Mouse (Mus musculus) liver, embryonic 12.5 days (tissue): ENCODE measurements around the gene Ddit4. TPM values are rescaled to one million over a fixed set of nuclear protein-coding genes. Genes with fewer than 3 reads are reported as not detected.
A peak's percentile ranks its signal among the peaks of the same experiment; 100 is the strongest.

ENCODE experiments used
- ATAC-seq: fragments of 200-750 bp; cut with Nextera tagmentation; 2 replicates; pipeline ENCODE4 v1.8.0; 2017; ENCODE audit warnings: moderate number of reproducible peaks, mild to moderate bottlenecking, moderate library complexity
- H3K27ac ChIP-seq: fragments of 300-500 bp; sonication (generic); 2 replicates; pipeline ENCODE4 v1.5.1; 2016; ENCODE audit warnings: mild to moderate bottlenecking
- H3K27me3 ChIP-seq: fragments of 300-500 bp; sonication (generic); replicated peaks from 2 replicates; pipeline ENCODE4 v1.6.1; 2016; ENCODE audit warnings: mild to moderate bottlenecking, moderate library complexity
- H3K36me3 ChIP-seq: fragments of 300-500 bp; sonication (generic); 2 replicates; pipeline ENCODE4 v1.6.1; 2016; ENCODE audit warnings: mild to moderate bottlenecking, moderate library complexity
- H3K4me1 ChIP-seq: fragments of 300-500 bp; sonication (generic); 2 replicates; pipeline ENCODE4 v1.6.1; 2016
- H3K4me2 ChIP-seq: fragments of 300-500 bp; sonication (generic); 2 replicates; pipeline ENCODE4 v1.6.1; 2016; ENCODE audit warnings: mild to moderate bottlenecking, moderate library complexity
- H3K4me3 ChIP-seq: fragments of 300-500 bp; sonication (generic); 2 replicates; pipeline ENCODE4 v1.5.1; 2016; ENCODE audit warnings: mild to moderate bottlenecking, moderate library complexity
- H3K9ac ChIP-seq: fragments of 300-500 bp; sonication (generic); 2 replicates; pipeline ENCODE4 v1.6.1; 2016; ENCODE audit warnings: mild to moderate bottlenecking, moderate library complexity
- H3K9me3 ChIP-seq: fragments of 300-500 bp; sonication (generic); replicated peaks from 2 replicates; pipeline ENCODE4 v1.6.1; 2016; ENCODE audit warnings: mild to moderate bottlenecking, moderate library complexity
- WGBS: fragments of 180-500 bp; shearing (Covaris S2); methylation state at CpG from one replicate; pipeline ENCODE4 v1.1.7; 2016; ENCODE audit not compliant: insufficient replicate concordance; 5-methylcytosine and 5-hydroxymethylcytosine counted together
- polyA plus RNA-seq: library from polyadenylated mRNA; unstranded; fragments of >200 nt; fragmentation: Nextera tagmentation; extraction: Ambion mirVana; gene quantifications from 2 replicates; pipeline ENCODE4 v1.2.1, GENCODE M21; 2016

Ddit4 gene
- polyA plus RNA-seq, 1 experiment from 2014 or later: 5.4 TPM

DNA sequence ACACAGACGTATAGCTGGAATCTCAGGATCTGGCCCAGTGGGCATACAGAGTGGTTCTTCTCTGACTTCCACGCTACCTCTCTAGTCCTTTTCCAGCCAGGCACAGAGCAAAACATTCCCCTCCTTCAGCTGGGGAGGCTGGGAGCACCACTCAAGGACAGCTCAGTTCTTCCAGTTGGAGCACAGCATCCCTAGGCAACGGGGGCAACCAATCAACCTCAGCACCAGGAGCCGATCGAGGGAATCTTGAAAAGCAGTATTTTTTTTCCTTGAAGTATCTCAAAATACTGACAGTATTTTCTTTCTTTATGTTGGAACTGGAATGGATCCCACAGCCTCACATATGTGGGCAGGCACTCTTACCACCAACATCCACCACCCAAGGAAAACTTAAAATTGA, 5.0 kb upstream of the Ddit4 start:
- WGBS: 57% methylated on average over 5 of the region's 5 CpGs
- ATAC-seq: no peak
- Histone ChIP-seq H3K4me1 (peaks cover 19% of the 10 kb centered on the region), H3K9me3 (no peaks in the 10 kb centered on the region), H3K9ac (no peak overlapping the region), H3K27ac (no peak overlapping the region), H3K27me3 (peaks cover 58% of the 10 kb centered on the region), H3K4me2 (no peak overlapping the region), H3K4me3 (no peak overlapping the region), H3K36me3 (no peaks in the 10 kb centered on the region)

DNA sequence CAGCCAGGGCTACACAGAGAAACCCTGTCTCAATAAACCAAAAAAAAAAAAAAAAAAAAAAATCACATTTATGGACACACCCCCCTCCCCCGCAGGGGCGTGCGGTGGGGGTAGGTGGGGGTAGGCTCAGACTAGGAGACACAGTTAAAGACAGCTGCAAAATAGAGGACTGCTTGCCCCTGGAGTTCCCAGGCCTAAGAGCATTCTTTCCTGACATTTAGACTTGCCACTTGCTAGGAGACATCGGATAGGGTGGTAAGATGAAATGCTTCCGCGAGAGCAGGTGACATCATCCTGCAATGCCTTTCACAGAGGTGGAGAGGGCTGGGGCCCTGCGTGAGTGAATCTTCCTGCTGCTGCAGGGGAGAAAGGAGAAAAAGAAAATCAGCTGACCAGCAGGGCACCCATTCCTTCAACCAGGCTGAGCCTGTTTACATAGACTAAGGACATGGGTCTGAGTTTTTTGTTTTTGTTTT, 2.0 kb upstream of the Ddit4 start:
- Histone ChIP-seq H3K4me2 (no peak overlapping the region), H3K4me3 (no peak overlapping the region), H3K27ac (no peak overlapping the region), H3K27me3 (peaks cover 76% of the 10 kb centered on the region), H3K36me3 (no peaks in the 10 kb centered on the region; the same call in 1 of the 2 replicates), H3K9me3 (no peaks in the 10 kb centered on the region), H3K9ac (no peak overlapping the region), H3K4me1 (peaks cover 39% of the 10 kb centered on the region)
- WGBS: 31% methylated on average over 7 of the region's 7 CpGs
- no peak for ATAC-seq

DNA sequence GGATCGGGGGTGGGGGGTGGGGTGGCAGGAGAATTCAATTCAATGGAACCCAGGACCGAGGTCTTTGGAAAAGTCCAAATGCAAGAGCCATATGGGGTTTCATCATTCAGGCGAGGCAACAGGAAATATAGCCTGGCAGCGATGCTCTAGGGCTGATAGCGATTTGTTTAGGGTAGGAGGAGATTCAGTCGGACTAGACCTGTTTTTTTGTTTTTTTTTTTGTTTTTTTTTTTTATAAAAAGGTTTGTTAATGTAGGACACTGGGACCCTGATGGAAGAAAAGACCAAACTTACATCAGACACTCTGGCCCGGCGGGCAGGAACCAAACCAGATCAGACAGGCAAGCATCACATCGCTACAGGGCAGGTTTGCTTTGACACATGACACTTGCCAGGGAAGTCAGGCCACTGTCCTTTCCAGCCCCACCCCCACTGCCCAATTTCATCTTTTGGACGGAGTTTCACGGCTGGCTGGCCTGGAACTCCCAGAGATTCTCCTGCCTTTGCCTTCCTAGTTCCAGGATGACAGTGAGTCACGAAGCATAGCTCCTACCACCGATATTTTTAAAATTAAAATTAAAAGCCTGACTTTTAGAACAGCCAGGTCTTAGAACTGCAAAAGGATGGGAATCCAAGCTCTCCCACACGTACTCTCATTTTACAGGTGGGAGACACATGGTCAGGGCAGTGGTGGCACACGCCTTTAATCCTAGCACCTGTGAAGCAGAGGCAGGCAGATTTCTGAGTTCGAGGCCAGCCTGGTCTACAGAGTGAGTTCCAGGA, 1.3 kb upstream of the Ddit4 start:
- H3K4me3 ChIP-seq: peak overlapping the region; percentile 66
- peaks cover 39% of the 10 kb centered on the region for H3K4me1 ChIP-seq
- no peak overlapping the region for H3K27ac ChIP-seq
- 25% methylated on average over 16 of the region's 16 CpGs for WGBS
- no peaks in the 10 kb centered on the region for H3K9me3 ChIP-seq
- no peaks in the 10 kb centered on the region; the same call in 1 of the 2 replicates for H3K36me3 ChIP-seq
- H3K4me2 ChIP-seq: peak overlapping the region; percentile 95
- ATAC-seq: no peak
- H3K9ac ChIP-seq: peak overlapping the region; percentile 70
- H3K27me3 ChIP-seq: peaks cover 69% of the 10 kb centered on the region

GRCm38 (mm10) chr10:59952152-59952780, 632 bp upstream of the Ddit4 start:
- H3K4me1 ChIP-seq: peaks cover 39% of the 10 kb centered on the region
- no peaks in the 10 kb centered on the region; the same call in 1 of the 2 replicates for H3K36me3 ChIP-seq
- peak overlapping the region; percentile 66 for H3K4me3 ChIP-seq
- peak overlapping the region; percentile 70 for H3K9ac ChIP-seq
- H3K27ac ChIP-seq: peak overlapping the region; percentile 50
- ATAC-seq: peak; percentile 41
- peak overlapping the region; percentile 95 for H3K4me2 ChIP-seq
- WGBS: under 1% methylated on average over 31 of the region's 31 CpGs
- H3K9me3 ChIP-seq: no peaks in the 10 kb centered on the region
- peaks cover 62% of the 10 kb centered on the region for H3K27me3 ChIP-seq

- no peaks in the 10 kb centered on the region for H3K9me3 ChIP-seq
- H3K4me2 ChIP-seq: peak overlapping the region; percentile 95
- H3K4me3 ChIP-seq: peak overlapping the region; percentile 66
- H3K27ac ChIP-seq: no peak overlapping the region
- H3K27me3 ChIP-seq: peaks cover 52% of the 10 kb centered on the region
- no peaks in the 10 kb centered on the region; the same call in 1 of the 2 replicates for H3K36me3 ChIP-seq
- ATAC-seq: no peak
- H3K4me1 ChIP-seq: peaks cover 39% of the 10 kb centered on the region
- H3K9ac ChIP-seq: peak overlapping the region; percentile 78
- 3% methylated on average over 23 of the region's 23 CpGs for WGBS
These were observed 880 bp downstream of the Ddit4 start for GRCm38 (mm10) chr10:59950716-59951191.

- Histone ChIP-seq H3K36me3 (no peaks in the 10 kb centered on the region; the same call in 1 of the 2 replicates), H3K27ac (no peak overlapping the region), H3K4me3 (peak overlapping the region; percentile 66), H3K4me2 (peak overlapping the region; percentile 95), H3K4me1 (peaks cover 39% of the 10 kb centered on the region), H3K27me3 (peaks cover 45% of the 10 kb centered on the region), H3K9me3 (no peaks in the 10 kb centered on the region), H3K9ac (0 out of 2 replicates have a peak overlapping the region, but pooled peaks have one; percentile 78)
- no peak for ATAC-seq
- WGBS: 59% methylated on average over 15 of the region's 15 CpGs
These were observed 1.6 kb downstream of the Ddit4 start for GRCm38 (mm10) chr10:59949783-59950605.

DNA sequence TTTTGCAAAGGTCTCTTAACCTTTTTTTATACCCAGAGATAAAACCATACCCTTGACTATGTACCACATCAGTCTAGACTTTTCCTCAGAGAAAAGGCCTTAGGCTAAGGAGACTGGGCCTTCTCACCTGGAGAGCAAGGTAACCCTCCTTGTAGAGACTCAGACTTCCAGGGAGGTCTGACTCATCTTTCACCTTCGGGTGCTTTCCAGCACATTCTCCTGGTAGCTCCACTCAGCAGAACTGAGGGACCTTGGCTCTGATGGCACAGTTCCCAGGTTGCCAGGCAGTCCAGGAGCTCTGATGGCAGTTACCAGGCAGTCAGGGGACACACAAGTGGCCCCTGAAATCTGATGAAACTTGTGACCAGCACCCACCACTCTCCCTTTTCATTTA, 2.4 kb downstream of the Ddit4 start:
- WGBS: 73% methylated on average over 1 of the region's 1 CpGs
- no peaks in the 10 kb centered on the region; the same call in 1 of the 2 replicates for H3K36me3 ChIP-seq
- no peaks in the 10 kb centered on the region for H3K9me3 ChIP-seq
- H3K27ac ChIP-seq: no peak overlapping the region
- peaks cover 39% of the 10 kb centered on the region for H3K27me3 ChIP-seq
- ATAC-seq: no peak
- no peak overlapping the region for H3K9ac ChIP-seq
- no peak overlapping the region for H3K4me3 ChIP-seq
- H3K4me2 ChIP-seq: no peak overlapping the region
- peaks cover 39% of the 10 kb centered on the region for H3K4me1 ChIP-seq

DNA sequence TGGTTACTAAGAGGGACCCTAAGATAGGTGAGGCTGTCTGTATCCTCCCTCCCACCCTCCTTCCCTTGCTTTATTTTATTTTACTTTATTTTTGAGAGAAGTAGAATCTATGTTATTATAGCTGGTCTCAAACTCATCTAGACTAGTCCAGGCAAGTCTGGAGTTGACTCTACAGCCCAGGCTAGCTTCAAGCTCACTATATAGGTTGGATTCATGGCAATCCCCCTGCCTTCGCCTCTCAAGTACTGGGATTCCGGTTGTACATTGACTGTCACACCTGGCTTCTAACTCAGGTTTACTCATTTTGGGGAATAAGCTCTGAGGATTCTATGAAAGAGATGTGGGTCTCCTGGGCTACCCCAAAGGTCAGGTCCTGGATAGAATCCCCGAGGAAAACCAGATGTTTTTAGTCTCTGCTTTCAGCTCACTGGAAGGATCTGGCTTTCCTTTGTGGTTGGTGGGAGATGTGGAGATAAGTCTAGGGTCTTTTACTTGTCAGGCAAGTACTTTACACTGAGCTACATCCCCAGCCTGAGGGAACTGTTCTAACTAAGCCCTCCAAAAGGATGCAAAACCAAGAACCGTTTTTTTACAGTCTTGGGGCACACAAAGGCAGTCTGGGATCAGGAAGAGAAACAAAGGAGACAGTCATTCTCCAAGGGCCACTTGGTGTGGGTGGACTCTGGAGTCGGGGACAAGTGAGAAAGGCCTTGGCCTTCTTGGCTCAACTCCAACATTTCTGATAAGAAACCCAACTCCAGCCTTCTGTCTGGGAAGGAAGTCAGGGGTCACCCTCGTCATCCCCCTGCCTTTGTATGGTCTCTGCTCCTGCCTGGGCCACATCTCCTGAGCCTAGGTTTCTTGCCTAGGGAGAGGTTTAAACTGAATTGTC, 3.0 kb downstream of the Ddit4 start:
- H3K9ac ChIP-seq: no peak overlapping the region
- peaks cover 38% of the 10 kb centered on the region for H3K27me3 ChIP-seq
- WGBS: 42% methylated on average over 6 of the region's 6 CpGs
- no peak overlapping the region for H3K4me2 ChIP-seq
- H3K4me1 ChIP-seq: peaks cover 41% of the 10 kb centered on the region
- H3K9me3 ChIP-seq: no peaks in the 10 kb centered on the region
- ATAC-seq: no peak
- no peak overlapping the region for H3K4me3 ChIP-seq
- H3K36me3 ChIP-seq: no peaks in the 10 kb centered on the region; the same call in 1 of the 2 replicates
- H3K27ac ChIP-seq: no peak overlapping the region

GRCm38 (mm10) chr10:59947296-59948073, 4.1 kb downstream of the Ddit4 start:
- no peak overlapping the region for H3K4me3 ChIP-seq
- WGBS: 49% methylated on average over 7 of the region's 7 CpGs
- H3K27ac ChIP-seq: no peak overlapping the region
- H3K27me3 ChIP-seq: peaks cover 46% of the 10 kb centered on the region
- no peak overlapping the region for H3K4me2 ChIP-seq
- no peak overlapping the region for H3K9ac ChIP-seq
- no peak for ATAC-seq
- no peaks in the 10 kb centered on the region; the same call in 1 of the 2 replicates for H3K36me3 ChIP-seq
- H3K9me3 ChIP-seq: no peaks in the 10 kb centered on the region
- peaks cover 41% of the 10 kb centered on the region for H3K4me1 ChIP-seq

- WGBS: 55% methylated on average over 5 of the region's 5 CpGs
- Histone ChIP-seq H3K9me3 (no peaks in the 10 kb centered on the region), H3K4me3 (no peak overlapping the region), H3K4me1 (peaks cover 36% of the 10 kb centered on the region), H3K27ac (no peak overlapping the region), H3K36me3 (no peaks in the 10 kb centered on the region; the same call in 1 of the 2 replicates), H3K27me3 (peaks cover 53% of the 10 kb centered on the region), H3K4me2 (no peak overlapping the region), H3K9ac (no peak overlapping the region)
- no peak for ATAC-seq
These were observed 5.3 kb downstream of the Ddit4 start for GRCm38 (mm10) chr10:59946362-59946761.
